Mouse (Mus musculus): ENCODE measurements around the gene Timp2. TPM values are rescaled to one million over a fixed set of nuclear protein-coding genes. Genes with fewer than 3 reads are reported as not detected.
"Not testable (repeated sequence)": the region's sequence is repeated elsewhere in the genome, so short reads cannot be mapped to it uniquely, and the experiment has no call there.

Gene Timp2
- polyA plus RNA-seq, 1 experiment, result 78.8 TPM

DNA sequence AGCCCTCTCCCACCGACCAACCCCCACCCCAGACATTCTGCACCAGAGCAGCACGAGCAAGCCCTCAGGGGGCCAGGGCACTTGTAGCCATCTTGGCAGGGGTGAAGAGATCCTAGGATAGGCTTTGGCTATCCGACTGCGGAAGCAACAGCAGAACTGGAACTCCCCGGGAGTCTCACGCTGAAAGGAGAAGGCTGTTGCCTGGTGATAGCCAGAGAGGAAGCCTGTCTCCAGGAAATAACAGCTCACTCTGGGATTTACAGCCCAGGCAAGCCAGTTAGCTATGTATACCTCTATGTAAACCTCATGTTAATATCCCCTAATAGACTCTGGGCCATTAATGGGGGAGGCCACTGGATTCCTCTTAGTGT is 45.0 kb upstream of the Timp2 start:
- peak overlapping the region; percentile 29 for H3K4me3 ChIP-seq (ENCODE audit: control insufficient read depth, insufficient read depth, low read length)
- 16% methylated on average over 6 of the region's 6 CpGs for WGBS
- no peak for DNase-seq

DNA sequence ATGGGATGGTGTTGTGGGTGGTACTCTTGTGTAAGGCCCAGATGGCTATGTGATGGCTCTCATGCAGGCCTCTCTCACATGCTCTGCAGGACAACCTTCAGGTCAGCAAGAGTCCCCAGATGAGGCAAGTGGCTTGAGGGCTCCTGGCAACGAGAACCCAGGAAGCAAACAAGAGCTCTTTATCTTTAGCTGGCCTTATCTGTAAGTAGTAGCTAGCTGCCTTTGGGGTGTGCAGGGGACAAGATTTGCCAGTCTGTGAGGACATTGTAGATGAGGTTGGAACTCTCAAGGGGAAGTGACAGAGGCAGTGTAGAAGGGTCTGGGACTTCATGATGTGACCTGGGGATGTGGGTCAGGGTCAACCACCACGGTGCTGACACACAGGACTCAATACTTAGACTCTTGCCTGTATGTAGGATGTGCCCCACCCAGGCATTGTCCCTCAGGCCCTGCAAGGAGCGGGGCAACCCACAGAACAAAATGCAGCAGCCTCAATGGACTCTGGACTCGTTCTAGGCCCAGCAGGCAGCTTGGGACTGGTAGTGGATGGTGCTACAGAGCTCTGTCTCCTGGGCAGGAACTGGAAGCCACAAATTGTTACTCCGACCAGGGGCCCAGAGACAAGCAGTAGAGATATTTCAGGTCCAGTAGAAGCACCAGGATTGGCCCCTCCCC is 44.5 kb upstream of the Timp2 start:
- DNase-seq, result no peak
- Histone ChIP-seq H3K27me3 (ENCODE audit: control insufficient read depth, insufficient read depth, low read length) (no peaks in the 10 kb centered on the region), H3K27ac (ENCODE audit: control insufficient read depth, insufficient read depth, low read length) (peak overlapping the region; percentile 29; the same call in 1 of the 2 replicates), H3K4me1 (replicated peaks; ENCODE audit: control insufficient read depth, insufficient read depth, low read length) (peaks cover 44% of the 10 kb centered on the region), H3K4me3 (ENCODE audit: control insufficient read depth, insufficient read depth, low read length) (peak overlapping the region; percentile 29), H3K36me3 (ENCODE audit: control insufficient read depth, insufficient read depth, low read length) (peaks cover 10% of the 10 kb centered on the region)
- TF ChIP-seq POLR2A (IDR thresholded peaks at IDR 0.05; ENCODE audit: control insufficient read depth, extremely low read depth, insufficient read depth, low read length, poor library complexity), result no peak
- no peak for TF ChIP-seq CTCF (IDR thresholded peaks at IDR 0.05; ENCODE audit: borderline replicate concordance, control insufficient read depth, extremely low read depth, insufficient read depth, low read length, poor library complexity)
- WGBS, result 47% methylated on average over 5 of the region's 5 CpGs

More for the DNA sequence above, 45.0 kb upstream of the Timp2 start:
- peak overlapping the region; percentile 29; the same call in 1 of the 2 replicates for H3K27ac ChIP-seq (ENCODE audit: control insufficient read depth, insufficient read depth, low read length)
- TF ChIP-seq POLR2A (IDR thresholded peaks at IDR 0.05; ENCODE audit: control insufficient read depth, extremely low read depth, insufficient read depth, low read length, poor library complexity) (no peak), CTCF (IDR thresholded peaks at IDR 0.05; ENCODE audit: borderline replicate concordance, control insufficient read depth, extremely low read depth, insufficient read depth, low read length, poor library complexity) (no peak)
- H3K36me3 ChIP-seq (ENCODE audit: control insufficient read depth, insufficient read depth, low read length), result peaks cover 10% of the 10 kb centered on the region
- no peaks in the 10 kb centered on the region for H3K27me3 ChIP-seq (ENCODE audit: control insufficient read depth, insufficient read depth, low read length)
- H3K4me1 ChIP-seq (replicated peaks; ENCODE audit: control insufficient read depth, insufficient read depth, low read length), result peaks cover 44% of the 10 kb centered on the region

DNA sequence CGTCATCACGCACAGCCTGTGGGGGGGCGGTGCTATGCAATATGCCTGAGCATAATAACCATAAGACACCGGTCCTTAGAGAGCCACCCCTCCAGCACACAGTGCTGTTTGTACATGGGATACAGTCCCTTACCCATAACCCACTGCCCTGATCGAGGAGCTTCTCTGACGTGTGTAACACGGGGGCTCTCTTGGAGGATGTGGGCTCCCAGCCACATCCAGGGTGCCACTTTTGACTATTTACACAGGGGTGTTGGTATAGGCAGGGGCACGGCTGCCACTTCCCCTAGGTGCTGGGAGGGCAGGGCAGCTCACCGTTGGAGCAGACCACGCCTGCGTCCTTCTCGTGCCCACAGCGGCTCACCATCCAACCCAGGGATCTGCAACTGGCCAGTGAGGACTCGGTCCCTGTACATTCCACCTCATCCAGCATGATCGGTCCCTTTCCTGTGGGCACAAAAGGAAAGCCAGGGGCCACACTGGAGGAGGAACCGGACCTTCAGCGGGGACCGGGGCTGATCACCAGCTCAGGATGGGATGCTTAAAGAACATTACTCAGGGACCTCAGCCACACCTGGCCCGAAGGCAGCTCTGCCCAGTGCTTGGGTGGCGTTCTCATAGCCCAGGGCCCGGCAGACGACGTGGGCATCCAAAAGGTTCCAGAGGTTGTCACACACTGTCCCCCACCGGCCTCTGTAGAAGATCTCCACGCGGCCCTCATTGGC is 42.4 kb upstream of the Timp2 start:
- no peaks in the 10 kb centered on the region for H3K27me3 ChIP-seq (ENCODE audit: control insufficient read depth, insufficient read depth, low read length)
- no peak overlapping the region for H3K27ac ChIP-seq (ENCODE audit: control insufficient read depth, insufficient read depth, low read length)
- H3K4me3 ChIP-seq (ENCODE audit: control insufficient read depth, insufficient read depth, low read length), result no peak overlapping the region
- 79% methylated on average over 26 of the region's 26 CpGs for WGBS
- peaks cover 19% of the 10 kb centered on the region for H3K36me3 ChIP-seq (ENCODE audit: control insufficient read depth, insufficient read depth, low read length)
- peaks cover 41% of the 10 kb centered on the region for H3K4me1 ChIP-seq (replicated peaks; ENCODE audit: control insufficient read depth, insufficient read depth, low read length)
- TF ChIP-seq CTCF (IDR thresholded peaks at IDR 0.05; ENCODE audit: borderline replicate concordance, control insufficient read depth, extremely low read depth, insufficient read depth, low read length, poor library complexity) (no peak), POLR2A (IDR thresholded peaks at IDR 0.05; ENCODE audit: control insufficient read depth, extremely low read depth, insufficient read depth, low read length, poor library complexity) (no peak)
- DNase-seq, result no peak

DNA sequence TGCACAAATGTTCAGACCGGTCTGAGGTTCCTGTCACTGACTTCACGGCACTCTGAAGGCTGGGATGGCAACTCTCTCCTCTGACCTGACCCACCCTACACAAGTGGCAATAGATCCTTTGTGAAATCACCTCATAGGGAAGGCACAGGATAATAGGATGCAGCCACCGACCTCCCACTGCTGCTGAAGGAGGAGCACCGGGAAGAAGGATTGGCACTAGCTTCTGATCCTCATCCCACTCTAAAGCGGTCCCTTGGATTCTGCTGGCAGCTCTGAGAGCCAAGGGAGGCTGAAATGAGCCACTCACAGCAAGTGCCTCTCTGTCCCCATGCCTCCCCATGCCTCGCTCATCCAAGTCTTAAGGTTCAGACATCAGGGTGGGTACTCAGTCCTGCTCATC is 39.0 kb upstream of the Timp2 start:
- Histone ChIP-seq H3K4me1 (replicated peaks; ENCODE audit: control insufficient read depth, insufficient read depth, low read length) (peaks cover 15% of the 10 kb centered on the region), H3K27ac (ENCODE audit: control insufficient read depth, insufficient read depth, low read length) (no peak overlapping the region), H3K27me3 (ENCODE audit: control insufficient read depth, insufficient read depth, low read length) (no peaks in the 10 kb centered on the region), H3K4me3 (ENCODE audit: control insufficient read depth, insufficient read depth, low read length) (no peak overlapping the region), H3K36me3 (ENCODE audit: control insufficient read depth, insufficient read depth, low read length) (peaks cover 21% of the 10 kb centered on the region)
- DNase-seq, result no peak
- WGBS, result 95% methylated on average over 6 of the region's 6 CpGs
- no peak for TF ChIP-seq POLR2A (IDR thresholded peaks at IDR 0.05; ENCODE audit: control insufficient read depth, extremely low read depth, insufficient read depth, low read length, poor library complexity)
- no peak for TF ChIP-seq CTCF (IDR thresholded peaks at IDR 0.05; ENCODE audit: borderline replicate concordance, control insufficient read depth, extremely low read depth, insufficient read depth, low read length, poor library complexity)

DNA sequence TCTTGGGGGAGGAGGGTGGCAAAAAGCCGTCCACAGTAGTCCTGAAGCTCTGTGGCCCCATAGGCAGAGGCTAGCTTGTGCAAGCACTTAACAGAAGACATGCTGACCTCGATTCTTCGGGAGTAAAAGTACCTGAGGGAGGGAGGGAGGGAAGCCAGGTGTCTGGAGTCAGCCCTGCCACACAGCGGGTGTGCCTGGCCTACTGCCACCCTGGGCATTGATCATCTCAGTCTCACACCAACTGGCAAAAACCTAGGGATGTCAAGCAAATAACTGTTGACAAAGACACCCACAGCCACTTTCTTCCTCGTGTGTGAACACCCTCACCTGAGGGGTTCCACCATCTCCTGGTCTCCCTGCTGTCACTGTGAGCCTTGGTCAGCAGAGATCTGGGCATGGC is 38.5 kb upstream of the Timp2 start:
- Histone ChIP-seq H3K4me3 (ENCODE audit: control insufficient read depth, insufficient read depth, low read length) (no peak overlapping the region), H3K27ac (ENCODE audit: control insufficient read depth, insufficient read depth, low read length) (no peak overlapping the region), H3K4me1 (replicated peaks; ENCODE audit: control insufficient read depth, insufficient read depth, low read length) (peaks cover 12% of the 10 kb centered on the region), H3K27me3 (ENCODE audit: control insufficient read depth, insufficient read depth, low read length) (no peaks in the 10 kb centered on the region), H3K36me3 (ENCODE audit: control insufficient read depth, insufficient read depth, low read length) (peaks cover 21% of the 10 kb centered on the region)
- WGBS, result 81% methylated on average over 5 of the region's 5 CpGs
- TF ChIP-seq CTCF (IDR thresholded peaks at IDR 0.05; ENCODE audit: borderline replicate concordance, control insufficient read depth, extremely low read depth, insufficient read depth, low read length, poor library complexity) (no peak), POLR2A (IDR thresholded peaks at IDR 0.05; ENCODE audit: control insufficient read depth, extremely low read depth, insufficient read depth, low read length, poor library complexity) (no peak)
- DNase-seq, result no peak

DNA sequence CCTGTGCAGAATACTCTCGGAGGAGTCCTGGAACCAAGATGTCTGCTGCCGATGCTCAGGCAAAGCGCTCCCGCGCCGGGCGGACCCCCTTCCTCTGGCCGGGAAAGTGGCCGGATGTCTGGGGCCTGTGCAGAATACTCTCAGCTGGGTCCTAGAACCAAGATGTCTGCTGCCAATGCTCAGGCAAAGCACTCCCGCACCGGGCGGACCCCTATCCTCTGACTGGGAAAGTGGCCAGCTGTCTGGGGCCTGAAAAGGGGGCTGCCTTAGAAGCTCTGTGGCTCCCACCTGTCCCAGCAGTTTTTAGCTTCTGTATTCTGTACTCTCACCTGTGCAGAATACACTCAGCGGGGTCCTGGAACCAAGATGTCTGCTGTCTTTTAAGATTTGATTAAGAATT is 32.3 kb upstream of the Timp2 start:
- not testable (repeated sequence) for DNase-seq; H3K27me3 ChIP-seq (ENCODE audit: control insufficient read depth, insufficient read depth, low read length); H3K36me3 ChIP-seq (ENCODE audit: control insufficient read depth, insufficient read depth, low read length); H3K27ac ChIP-seq (ENCODE audit: control insufficient read depth, insufficient read depth, low read length); H3K4me3 ChIP-seq (ENCODE audit: control insufficient read depth, insufficient read depth, low read length); H3K4me1 ChIP-seq (replicated peaks; ENCODE audit: control insufficient read depth, insufficient read depth, low read length)
- WGBS, result 96% methylated on average over 13 of the region's 13 CpGs
